Mouse (Mus musculus) monocyte, adult 2 months (primary cell): ENCODE data around the gene Dscam.

ENCODE experiments used
- DNase-seq, 2 experiments: peaks; one replicate each; pipeline ENCODE4 v3.0.0; 2022; ENCODE audit warnings: low spot score in 2 of 2, low read depth in 1 of 2

Dscam gene

GRCm38 (mm10) chr16:96669706-96670105 is 500.8 kb downstream of the Dscam start:
- no peak for DNase-seq

GRCm38 (mm10) chr16:96668478-96668877 is 502.1 kb downstream of the Dscam start:
- no peak for DNase-seq

- DNase-seq = no peak
Measured at GRCm38 (mm10) chr16:96661073-96661472, 509.5 kb downstream of the Dscam start.

GRCm38 (mm10) chr16:96659275-96659674 is 511.3 kb downstream of the Dscam start:
- DNase-seq = no peak

- no peak for DNase-seq
Measured at GRCm38 (mm10) chr16:96655548-96655947, 515.0 kb downstream of the Dscam start.

DNA sequence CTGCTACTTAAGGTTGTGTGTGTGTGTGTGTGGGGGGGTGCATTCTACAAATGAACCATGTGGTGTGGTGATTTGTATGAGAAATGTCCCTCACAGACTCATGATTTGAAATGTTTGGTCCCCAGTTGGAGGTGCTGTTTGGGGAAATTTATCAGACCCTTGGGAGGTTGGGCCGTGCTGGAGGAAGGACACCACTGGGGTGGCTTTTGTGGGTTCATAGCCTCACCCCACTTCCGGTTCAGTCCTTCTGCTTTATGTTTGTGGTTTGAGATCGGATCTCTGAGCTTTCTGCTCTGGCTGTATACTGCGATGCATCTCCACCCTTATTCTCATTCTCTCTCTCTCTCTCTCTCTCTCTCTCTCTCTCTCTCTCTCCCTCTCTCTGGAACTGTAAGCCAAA is 516.5 kb downstream of the Dscam start:
- peak in 1 of 2 experiments; percentile 3 for DNase-seq

- DNase-seq = no peak
Measured at GRCm38 (mm10) chr16:96651444-96651843, 519.1 kb downstream of the Dscam start.

- DNase-seq = no peak
Measured at GRCm38 (mm10) chr16:96640101-96640500, 530.5 kb downstream of the Dscam start.

DNA sequence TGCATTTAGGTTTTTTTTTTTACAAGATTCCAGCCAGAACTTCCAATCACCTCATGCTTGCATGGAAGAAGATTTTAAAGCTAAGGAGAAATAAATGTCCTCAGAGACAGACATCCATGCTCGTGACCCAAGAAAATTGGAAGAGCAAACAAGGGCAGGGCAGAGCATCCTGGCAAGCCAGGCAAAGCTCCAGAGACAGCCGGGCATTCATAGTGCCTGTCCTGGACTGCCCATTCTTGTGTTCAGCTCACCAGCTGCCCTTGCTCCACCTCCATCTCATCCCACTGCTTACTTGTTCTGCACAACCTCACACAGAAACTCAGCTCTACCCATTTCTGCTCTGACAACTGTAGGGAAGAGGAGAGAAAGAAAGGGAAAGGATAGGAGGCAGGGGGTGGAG is 534.6 kb downstream of the Dscam start:
- no peak for DNase-seq

DNA sequence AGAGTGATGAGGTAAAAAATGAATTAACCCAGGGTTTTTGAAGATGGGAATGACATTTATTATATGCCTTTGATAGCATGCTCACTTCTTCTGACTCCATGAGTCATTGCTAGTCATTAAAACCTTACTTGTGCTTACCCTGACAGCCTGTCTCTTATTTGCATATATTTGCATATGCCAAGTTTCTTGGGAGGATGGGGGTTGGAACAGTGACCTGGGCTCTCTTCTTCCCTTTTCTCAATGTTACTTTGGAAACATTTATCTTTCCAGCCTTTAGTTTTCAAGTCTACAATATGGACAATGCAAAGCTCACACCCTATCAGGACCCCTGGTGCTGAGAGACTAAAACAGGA is 535.8 kb downstream of the Dscam start:
- DNase-seq = no peak

DNA sequence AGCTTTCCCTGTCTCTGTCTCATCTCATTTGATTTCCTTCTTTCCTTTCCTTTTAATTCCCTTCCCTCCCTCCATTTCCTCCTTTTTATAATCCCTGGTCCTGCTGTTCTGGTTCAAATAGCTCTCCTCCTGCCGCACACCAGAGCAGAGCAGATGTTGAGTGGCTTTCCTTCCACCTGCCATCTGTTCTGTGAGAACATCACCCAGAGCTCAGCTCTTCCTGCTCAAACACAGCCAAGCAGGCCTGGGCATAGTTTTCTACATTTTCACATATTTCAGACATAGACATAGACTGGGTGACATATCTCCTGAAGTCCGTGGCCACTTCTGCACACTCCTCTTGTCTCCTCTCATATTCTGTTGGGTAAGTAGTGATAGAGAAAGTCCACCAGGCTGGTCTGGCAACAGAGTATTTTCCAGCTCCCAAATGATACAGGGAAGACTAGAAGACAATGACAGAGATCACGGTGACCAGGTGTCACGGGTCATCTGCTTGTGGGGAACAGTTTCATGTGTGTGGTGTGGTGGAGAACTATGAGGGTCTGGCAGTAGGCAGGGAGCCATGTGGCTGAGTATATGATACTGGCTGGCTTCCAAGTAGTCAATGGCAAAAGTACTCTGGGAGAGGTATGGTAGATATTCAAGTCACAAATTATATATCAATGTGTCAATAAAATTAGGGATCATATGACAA is 536.3 kb downstream of the Dscam start:
- DNase-seq = no peak

DNA sequence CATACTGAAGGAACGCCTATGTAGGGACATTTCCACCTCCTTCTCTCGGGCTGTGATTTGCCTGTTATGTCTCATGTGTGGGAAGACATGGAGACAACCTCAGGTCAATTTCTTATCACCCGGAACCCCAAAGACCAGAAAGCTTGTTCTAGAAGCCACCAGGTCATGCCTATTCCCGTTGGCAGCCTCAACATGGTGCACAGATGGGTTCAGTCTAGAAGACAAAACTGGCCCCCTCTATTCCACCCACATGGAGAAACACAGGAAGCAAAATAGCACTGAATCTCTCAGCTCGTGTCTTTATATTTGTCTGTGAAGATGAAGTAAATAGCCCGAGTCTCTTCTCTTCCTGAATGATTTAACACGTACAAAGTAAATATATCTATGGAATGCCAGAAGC is 540.3 kb downstream of the Dscam start:
- no peak for DNase-seq

DNA sequence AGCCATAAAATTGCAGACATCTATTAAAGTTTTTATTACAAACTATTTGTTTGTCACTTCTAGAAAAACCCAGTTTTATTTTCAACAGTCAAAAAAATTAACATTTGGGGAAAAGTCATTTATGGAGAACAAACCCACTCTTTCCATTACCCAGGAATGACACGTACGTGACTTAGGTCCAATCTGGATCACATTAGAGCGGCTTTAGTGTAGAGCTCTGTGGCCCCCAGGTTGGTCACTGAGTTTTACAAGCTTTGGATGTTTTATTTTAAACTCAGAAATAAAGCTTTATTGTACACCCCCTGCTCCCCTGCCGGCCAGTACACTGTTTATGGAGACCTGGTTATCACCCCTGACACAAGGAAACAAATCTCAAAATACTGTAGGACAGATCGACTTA is 540.9 kb downstream of the Dscam start:
- DNase-seq = no peak

GRCm38 (mm10) chr16:96625468-96625867 is 545.1 kb downstream of the Dscam start:
- no peak for DNase-seq

GRCm38 (mm10) chr16:96624570-96625411 is 545.8 kb downstream of the Dscam start:
- DNase-seq = peak; percentile 4 to 19

DNA sequence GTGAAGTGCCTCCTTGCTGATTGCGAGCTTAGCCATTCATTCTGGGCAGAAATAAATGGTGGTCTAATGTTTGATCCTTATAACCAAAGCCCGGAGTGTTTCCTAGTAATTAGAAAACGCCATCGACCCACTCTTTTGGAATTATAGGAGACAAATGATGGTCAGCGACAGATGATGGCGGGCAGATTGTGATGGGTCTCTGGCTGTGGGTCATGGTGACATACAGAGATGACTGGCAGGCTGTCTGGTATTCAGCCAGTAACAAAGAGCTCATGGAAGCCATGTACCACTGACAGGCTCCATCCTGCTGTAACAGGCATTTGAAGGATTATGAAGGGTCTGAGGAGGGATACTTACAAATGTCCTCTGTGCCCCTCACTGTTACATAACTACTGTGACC is 549.7 kb downstream of the Dscam start:
- no peak for DNase-seq

- DNase-seq = no peak
Measured at GRCm38 (mm10) chr16:96620402-96620801, 550.1 kb downstream of the Dscam start.

- no peak for DNase-seq
Measured at GRCm38 (mm10) chr16:96617772-96618171, 552.8 kb downstream of the Dscam start.

- no peak for DNase-seq
Measured at GRCm38 (mm10) chr16:96613275-96613674, 557.3 kb downstream of the Dscam start.

GRCm38 (mm10) chr16:96610806-96611205 is 559.7 kb downstream of the Dscam start:
- no peak for DNase-seq

DNA sequence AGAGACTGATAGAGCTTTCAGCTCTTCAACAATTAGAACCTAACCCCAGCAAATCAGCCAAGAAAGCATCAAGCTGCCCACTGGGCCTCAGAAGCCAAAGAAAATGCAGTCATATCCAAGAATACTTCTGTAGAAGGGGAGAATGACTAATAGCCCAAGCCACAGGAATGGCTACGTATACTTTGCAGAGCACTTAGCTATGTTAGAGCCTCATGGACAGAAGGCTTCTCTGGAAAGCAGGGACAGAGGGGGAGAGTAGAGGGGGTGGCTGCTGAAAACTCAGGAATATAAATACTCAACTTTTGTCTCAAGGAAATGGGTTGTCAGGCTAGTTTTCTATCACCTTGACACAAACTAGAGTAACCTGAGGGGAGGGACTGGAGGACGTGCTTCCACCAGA is 568.3 kb downstream of the Dscam start:
- DNase-seq = no peak

GRCm38 (mm10) chr16:96600791-96601190 is 569.8 kb downstream of the Dscam start:
- no peak for DNase-seq
